Mouse (Mus musculus): ENCODE data around the gene Rbms2. TPM values are rescaled to one million over a fixed set of nuclear protein-coding genes. Genes with fewer than 3 reads are reported as not detected.
"Not testable (repeated sequence)": the region's sequence is repeated elsewhere in the genome, so short reads cannot be mapped to it uniquely, and the experiment has no call there.

The Rbms2 gene
- total RNA-seq, 2 experiments from 2014 or later = 10.7 to 11.6 TPM

DNA sequence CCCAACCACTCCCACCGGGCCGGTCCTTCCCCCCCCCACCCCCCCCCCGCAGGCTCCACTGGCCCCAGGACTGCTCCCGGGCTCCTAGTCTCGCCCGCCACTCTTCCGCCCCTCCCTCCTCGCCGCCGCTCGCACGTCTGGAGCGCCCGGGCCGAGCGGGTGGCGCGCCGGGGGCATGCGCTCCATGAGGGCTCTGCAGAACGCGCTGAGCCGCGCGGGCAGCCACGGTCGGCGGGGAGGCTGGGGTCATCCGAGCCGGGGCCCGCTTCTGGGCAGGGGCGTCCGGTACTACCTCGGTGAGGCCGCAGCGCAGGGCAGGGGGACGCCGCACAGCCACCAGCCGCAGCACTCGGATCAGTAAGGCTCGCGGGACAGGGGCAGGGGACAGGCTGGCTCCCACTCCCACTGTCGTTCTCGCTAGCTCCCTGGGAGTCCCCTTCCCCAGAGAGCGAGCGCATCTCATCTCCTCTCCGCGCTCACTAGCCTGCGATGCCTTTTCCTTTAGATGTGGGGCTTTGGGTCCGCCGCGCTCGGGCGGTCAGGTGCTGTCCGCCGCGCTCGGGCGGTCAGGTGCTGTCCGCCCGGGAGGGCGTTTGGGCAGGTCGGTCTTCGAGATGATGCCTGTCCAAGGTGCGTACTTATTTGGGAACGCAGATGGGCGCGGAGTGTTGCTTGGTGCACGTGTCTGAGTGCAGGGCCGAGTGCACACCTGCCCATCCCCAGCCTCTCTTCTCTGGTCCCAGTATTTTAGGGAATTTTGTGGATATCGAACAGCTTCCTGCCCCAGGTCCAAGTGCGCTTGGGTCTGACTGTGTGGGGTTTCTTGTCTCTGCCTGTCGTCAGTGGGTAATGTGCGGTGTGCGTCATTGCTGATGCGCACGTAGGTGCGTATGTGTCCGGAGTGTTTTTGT is 14.7 kb upstream of the Rbms2 start:
- intact Hi-C loops (cut with DNase I) = loop anchor here (10.0 kb wide), 1 partner anchor 250 kb away; no protein-coding TSS in a partner anchor
- no peak for DNase-seq (ENCODE audit: extremely low spot score in 1 of 2, low spot score in 2 of 2)

DNA sequence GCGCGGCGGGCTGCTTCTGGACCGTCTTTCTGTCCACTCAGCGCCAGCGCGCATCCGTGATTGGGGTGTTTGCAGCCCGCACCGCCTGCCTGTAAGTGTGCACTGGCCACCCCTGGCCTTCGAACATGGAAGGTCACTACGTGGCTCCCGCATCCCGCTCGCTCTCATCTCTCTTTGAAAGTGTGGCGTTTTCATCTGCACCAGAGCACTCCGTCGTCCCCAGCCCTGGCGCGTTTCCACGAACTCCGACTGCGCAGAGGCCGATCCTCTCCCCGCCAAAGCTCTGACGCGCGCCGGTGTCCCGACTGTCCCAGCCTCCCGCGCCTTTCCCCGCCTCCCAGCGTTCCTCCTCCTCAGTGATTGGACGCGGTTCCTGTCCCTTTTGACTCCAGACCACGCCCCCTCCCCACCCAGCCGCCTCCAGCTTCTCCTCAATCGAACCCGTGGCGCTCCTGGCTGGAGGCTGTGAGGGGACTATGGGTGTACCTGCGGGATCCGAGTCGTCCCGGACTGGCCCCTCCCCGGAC is 14.0 kb upstream of the Rbms2 start, which contains the start of gene Gls2:
Gene Gls2 (plus strand): TSS at position 434 of the 527 bp plus-strand sequence.
- DNase-seq (ENCODE audit: extremely low spot score in 1 of 2, low spot score in 2 of 2) = peak; percentile 96 to 99
- intact Hi-C loops (cut with DNase I) = loop anchor here (10.0 kb wide), 1 partner anchor 249 kb away; no protein-coding TSS in a partner anchor

DNA sequence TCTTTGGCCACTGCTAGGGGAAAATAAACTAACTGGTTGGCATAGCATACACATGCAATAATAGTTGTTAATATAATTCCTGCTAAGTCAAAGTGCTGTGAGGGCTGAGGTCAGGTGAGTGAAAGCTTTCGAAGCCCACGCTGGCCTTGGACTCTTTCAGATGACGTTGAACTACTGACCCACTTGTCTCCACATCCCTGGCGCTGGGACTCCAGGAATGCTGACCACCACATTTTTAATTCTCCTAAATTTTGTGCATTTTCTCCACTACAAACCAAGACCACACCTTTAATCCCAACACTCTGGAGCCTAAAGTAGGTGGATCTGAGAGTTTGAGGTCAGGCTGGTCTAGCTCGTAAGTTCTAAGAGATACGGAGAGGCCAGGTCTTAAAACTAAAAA is 13.0 kb upstream of the Rbms2 start:
- intact Hi-C loops (cut with DNase I) = loop anchor here (10.0 kb wide), 1 partner anchor 248 kb away; no protein-coding TSS in a partner anchor
- DNase-seq (ENCODE audit: extremely low spot score in 1 of 2, low spot score in 2 of 2) = no peak

DNA sequence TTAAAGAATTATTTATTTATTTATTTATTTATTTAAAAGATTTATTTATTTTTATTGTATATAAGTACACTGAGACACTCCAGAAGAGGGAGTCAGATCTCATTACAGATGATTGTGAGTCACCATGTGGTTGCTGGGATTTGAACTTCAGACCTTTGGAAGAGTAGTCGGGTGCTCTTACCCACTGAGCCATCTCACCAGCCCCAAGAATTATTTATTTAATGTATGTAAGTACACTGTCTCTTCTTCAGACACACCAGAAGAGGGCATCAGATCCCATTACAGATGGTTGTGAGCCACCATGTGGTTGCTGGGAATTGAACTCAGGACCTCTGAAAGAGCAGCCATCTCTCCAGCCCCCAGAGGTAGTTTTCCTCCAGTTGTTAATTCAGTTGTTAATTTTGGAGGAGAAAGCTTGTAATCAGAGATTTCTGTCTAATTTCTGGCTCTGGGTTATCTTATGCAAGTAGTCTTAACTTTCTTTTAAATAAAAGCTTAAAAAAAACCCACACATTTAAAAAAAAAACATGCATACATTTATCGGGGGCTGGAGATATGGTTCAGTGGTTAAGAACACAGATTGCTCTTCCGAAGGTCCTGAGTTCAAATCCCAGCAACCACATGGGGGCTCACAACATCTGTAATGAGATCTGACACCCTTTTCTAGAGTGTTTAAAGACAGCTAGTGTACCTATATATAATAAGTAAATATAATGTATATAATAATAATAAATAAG is 12.1 kb upstream of the Rbms2 start:
- intact Hi-C loops (cut with DNase I) = loop anchor here (10.0 kb wide), 1 partner anchor 247 kb away; no protein-coding TSS in a partner anchor
- not testable (repeated sequence) for DNase-seq (ENCODE audit: extremely low spot score in 1 of 2, low spot score in 2 of 2)

DNA sequence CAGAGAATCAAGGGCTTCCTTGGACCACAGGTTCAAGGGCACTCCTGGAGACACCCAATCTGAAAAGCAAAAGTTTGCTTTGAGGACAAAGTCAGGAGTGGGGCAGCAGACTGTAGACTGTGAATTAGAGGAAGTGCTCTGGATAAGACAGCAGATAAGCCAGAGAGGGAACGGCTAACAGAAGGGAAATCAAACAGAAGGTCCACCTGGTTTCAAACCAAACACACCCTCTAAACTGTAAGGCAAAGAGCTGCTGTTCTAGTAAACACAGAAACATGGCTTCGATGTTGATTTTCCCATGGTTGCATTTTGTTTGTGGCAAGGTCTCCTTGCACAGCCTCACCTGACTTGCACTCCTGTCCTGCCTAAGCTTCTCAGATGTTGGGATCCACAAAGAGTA is 11.4 kb upstream of the Rbms2 start:
- intact Hi-C loops (cut with DNase I) = loop anchor here (10.0 kb wide), 1 partner anchor 247 kb away; no protein-coding TSS in a partner anchor

DNA sequence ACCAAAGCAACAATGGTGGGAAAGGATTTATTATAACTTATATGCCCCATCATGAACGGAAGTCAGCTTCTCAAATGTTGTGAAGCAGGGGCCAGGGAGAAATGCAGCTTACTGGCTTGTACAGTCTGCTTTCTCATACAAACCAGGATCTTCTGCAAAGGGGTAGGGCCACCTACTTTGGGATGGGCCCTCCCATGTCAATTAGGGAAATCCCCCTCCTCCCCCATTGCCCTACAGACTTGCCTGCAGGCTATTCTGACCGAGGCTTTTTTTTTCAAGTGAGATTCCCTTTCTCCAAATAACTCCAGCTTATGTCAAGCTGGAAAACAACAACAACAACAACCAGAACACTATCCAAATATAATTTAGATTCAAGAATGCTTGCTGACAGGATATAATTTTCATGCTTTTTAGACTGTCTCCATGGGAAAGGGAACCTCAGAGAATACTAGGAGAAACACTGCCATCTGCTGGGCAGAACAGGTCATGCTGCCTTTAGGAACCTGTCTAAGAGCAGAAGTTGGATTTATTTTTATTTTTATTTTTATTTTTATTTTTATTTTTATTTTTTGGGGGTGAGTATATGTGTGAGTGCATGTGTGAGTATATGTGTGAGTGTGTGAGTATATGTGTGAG is 8.3 kb upstream of the Rbms2 start:
- DNase-seq (ENCODE audit: extremely low spot score in 1 of 2, low spot score in 2 of 2) = peak; percentile 68 to 74
- intact Hi-C loops (cut with DNase I) = loop anchor here (2.0 to 10.0 kb wide), 3 partner anchors 46 to 454 kb away; partner anchors contain the start of genes Baz2a and Zbtb39

More for the DNA sequence above, 11.4 kb upstream of the Rbms2 start:
- DNase-seq (ENCODE audit: extremely low spot score in 1 of 2, low spot score in 2 of 2) = no peak

DNA sequence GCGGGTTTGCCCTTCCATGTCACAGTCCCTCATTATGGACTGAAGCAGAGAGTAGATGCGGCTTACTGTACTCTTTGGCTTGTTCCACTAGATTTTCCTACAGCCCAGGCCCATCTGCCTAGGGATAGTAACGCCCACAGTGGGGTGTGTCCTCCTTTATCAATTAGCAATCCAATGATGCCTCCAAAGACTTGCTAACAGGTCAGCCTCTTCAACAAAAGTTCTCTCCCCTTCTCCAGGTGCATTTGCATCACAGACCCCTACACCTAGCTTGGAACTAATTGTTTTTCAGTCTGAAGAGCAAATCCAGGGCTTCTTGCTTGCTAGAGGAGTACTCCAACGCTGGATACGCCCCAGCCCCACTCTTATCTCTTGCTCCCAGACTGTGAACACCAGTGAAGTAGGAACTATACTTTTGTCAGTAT is 7.1 kb upstream of the Rbms2 start:
- DNase-seq (ENCODE audit: extremely low spot score in 1 of 2, low spot score in 2 of 2) = no peak
- intact Hi-C loops (cut with DNase I) = loop anchor here (5.0 to 10.0 kb wide), 2 partner anchors 95 to 452 kb away; partner anchors contain the start of genes Baz2a and Zbtb39

DNA sequence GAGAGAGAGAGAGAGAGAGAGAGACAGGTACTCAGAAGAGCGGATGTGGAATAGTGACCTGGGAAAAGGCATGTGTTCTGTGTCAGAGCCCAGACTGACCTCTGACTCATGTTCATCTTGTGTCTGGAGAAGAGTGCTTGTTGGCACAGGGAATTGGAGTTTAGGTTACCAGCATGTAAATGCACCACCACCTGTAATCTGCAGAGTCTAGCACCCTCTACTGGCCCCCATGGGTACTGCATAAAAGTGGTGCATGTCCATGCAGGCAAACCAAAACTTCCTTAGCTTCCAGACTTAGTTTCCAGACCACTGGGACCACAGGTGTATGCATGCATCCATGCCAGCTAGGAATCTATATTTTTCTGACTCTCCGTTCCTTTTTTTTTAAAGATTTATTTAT is 5.9 kb upstream of the Rbms2 start:
- intact Hi-C loops (cut with DNase I) = loop anchor here (5.0 to 10.0 kb wide), 2 partner anchors 94 to 451 kb away; partner anchors contain the start of genes Baz2a and Zbtb39
- peak; percentile 26 to 74 for DNase-seq (ENCODE audit: extremely low spot score in 1 of 2, low spot score in 2 of 2)

DNA sequence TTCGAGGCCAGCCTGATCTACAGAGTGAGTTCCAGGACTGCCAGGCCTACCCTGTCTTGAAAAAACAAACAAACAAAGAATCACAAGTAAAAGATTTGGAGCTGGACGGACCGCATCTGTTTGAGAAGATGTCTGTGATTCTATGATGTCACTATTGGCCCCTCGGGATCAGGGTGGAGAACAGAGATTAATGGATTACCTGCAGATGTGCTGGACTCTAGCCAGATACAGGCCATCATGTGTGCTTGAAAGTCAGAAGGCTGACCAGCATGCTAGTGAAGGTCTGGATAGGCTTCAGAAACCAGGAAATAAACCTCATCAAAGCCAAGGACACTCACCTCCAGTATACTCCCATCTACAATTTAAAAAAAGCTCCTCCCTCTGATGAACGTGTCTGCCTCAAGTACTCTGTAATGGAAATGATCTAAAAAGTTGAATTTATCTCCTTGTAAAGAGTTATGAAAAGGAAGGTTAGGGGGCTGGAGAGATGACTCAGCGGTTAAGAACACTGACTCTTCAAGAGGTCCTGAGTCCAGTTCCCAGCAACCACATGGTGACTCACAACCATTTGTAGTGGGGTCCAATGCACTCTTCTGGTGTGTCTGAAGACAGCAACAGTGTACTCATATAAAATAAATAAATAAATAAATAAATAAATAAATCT is 5.3 kb upstream of the Rbms2 start:
- intact Hi-C loops (cut with DNase I) = loop anchor here (5.0 to 10.0 kb wide), 2 partner anchors 93 to 451 kb away; partner anchors contain the start of genes Baz2a and Zbtb39
- DNase-seq (ENCODE audit: extremely low spot score in 1 of 2, low spot score in 2 of 2) = no peak

DNA sequence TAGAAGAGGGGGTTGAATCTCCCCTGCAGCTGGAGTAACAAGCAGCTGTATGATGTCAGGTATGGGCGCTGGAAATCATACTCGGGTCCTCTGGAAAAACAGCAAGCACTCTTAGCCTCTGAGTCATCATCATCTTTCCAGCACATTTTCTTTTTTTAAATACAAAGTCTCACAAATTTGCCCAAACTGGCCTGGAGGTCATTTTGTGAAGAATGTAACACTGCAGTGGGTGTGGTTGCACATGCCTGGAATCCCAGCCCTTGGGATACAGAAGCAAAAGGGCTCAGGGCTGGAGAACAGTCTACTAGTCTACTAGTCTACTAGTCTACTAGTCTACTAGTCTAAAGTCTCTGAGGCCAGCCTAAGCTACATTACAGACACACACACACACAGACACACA is 4.2 kb upstream of the Rbms2 start:
- DNase-seq (ENCODE audit: extremely low spot score in 1 of 2, low spot score in 2 of 2) = no peak
- intact Hi-C loops (cut with DNase I) = loop anchor here (10.0 kb wide), 1 partner anchor 449 kb away; the partner anchor contains the start of gene Zbtb39

DNA sequence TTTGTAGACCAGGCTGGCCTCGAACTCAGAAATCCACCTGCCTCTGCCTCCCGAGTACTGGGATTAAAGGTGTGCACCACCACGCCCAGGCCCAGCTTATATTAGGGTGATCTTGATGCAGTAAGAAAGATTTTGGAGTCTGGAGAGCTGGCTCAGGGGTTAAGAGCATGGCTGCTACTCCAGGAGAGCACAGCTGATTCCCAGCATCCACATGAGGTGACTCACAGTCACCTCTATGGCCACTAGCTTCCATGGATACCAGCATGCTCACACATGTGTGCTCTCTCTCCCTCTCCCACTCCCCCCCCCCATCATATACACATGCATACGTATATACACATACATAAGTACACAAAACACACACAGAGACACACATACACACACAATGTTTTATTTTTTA is 2.8 kb downstream of the Rbms2 start:
- no peak for DNase-seq (ENCODE audit: extremely low spot score in 1 of 2, low spot score in 2 of 2)
- intact Hi-C loops (cut with DNase I) = no loop called here

DNA sequence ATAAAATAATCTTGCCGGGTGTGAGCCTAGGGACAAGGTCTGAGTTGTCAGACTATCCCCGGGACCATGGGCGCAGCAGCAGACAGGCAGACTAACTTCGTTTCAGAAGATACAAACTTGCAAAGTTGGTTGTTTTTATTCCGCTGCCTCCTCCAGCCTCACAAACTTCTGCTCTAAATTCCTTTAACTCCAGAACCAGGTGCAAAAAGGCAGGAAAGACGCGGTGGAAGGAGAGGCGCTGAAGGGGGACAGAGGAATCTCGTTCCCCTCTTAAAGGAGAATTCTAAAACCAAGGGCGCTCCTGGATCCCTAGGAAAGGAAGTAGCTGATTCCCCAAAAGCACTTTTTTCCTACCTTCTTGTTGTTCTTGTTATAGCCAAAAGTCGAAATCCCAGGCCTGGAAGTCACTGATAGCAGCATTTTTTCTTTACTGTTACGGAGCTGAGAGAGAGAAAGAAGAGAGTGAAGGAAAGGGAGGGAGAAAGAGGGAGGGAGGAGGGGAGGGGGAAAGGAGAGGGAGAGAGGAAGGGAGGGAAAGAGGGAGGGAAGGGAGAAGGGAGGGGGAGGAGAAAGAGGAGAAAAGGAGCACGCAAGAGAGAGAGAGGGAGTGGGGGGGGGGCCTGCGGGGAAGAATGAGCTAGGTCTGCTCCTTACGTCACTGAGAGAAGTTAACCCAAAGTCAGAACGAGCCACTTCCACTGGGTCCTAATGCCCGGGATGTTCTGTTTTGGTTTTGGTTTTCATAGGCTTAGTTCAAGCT is 3.9 kb downstream of the Rbms2 start:
- intact Hi-C loops (cut with DNase I) = no loop called here
- DNase-seq (ENCODE audit: extremely low spot score in 1 of 2, low spot score in 2 of 2) = peak; percentile 25 to 62

DNA sequence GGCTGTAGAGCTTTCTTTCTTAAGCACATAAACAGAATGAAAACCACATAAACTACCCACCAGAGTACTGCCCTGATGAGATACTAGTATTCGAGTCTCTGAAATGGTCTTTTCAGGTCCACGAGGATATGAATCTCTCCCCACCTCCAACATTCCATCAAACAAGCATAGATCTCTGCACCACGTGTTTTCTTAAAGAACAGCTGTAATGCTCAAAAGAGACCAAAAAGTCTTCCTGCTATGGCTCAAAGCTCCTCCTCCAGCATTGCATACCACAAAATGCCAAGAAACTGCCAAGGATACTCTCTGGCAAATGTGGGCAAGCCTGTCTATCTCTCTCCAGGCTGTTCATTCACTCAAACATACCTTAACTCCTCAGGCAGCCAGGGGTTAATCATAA is 4.8 kb downstream of the Rbms2 start:
- DNase-seq (ENCODE audit: extremely low spot score in 1 of 2, low spot score in 2 of 2) = no peak
- intact Hi-C loops (cut with DNase I) = no loop called here

DNA sequence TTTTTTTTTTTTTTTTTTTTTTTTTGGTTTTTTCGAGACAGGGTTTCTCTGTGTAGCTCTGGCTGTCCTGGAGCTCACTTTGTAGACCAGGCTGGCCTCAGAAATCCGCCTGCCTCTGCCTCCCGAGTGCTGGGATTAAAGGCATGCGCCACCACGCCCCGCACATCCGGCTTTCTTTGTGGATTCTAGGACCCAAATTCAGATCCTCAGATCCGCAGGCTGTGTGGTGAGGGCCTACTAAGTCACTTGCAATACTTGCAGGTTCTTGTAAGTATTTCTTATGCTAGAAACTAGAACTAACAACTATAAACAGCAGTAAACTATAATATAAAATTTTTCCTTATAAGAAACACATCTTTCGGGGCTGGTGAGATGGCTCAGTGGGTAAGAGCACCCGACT is 8.7 kb downstream of the Rbms2 start:
- intact Hi-C loops (cut with DNase I); DNase-seq (ENCODE audit: extremely low spot score in 1 of 2, low spot score in 2 of 2): not testable (repeated sequence)

DNA sequence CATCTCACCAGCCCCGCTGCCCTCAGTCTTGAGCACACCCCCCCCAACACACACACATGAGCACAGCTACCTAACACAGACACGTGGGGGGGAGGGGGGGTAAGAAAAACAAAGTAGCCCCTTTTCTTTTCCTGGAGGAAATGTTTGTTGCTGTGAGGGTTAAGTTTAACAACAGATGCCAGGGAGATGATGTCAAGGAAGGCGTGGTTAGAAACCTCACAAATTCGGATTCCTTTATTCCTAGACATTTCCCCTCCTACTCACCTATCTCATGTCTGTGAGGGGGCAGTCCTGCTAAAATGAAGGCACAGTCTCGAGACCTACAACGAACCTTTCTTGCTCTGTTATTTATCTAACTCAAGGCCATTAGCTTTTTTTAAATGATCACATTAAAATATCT is 13.0 kb downstream of the Rbms2 start:
- intact Hi-C loops (cut with DNase I) = no loop called here
- no peak for DNase-seq (ENCODE audit: extremely low spot score in 1 of 2, low spot score in 2 of 2)

DNA sequence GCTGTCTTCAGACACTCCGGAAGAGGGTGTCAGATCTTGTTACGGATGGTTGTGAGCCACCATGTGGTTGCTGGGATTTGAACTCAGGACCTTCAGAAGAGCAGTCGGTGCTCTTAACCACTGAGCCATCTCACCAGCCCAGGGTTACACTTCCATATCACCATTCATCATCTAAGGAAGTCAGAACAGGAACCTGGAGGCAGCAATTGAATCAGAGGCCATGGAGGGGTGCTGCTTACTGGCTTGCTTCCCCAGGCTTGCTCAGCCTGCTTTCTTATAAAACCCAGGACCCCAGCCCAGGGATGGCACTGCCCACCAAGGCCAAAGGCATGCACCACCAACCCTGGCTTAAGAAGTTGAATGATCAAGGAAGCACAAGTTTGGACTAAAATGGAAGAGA is 14.4 kb downstream of the Rbms2 start:
- intact Hi-C loops (cut with DNase I); DNase-seq (ENCODE audit: extremely low spot score in 1 of 2, low spot score in 2 of 2): not testable (repeated sequence)

DNA sequence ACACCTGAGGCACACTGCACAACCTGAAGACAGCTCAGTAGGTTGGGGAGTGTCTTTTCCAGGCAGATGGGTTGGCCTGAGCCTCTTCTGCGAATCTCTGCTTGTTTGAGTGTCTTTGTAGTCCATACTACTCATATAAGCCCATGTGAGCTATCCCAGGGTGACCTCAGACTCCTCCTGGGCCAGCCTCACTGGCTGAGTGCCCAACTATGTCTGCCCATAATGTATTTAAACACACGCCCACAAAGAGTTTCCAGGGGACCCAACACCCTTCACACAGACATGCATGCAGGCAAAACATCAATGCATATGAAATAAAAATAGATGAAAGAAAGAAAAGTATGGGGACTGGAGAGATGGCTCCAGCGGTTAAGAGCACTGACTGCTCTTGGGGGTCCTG is 26.1 kb downstream of the Rbms2 start:
- intact Hi-C loops (cut with DNase I) = no loop called here
- DNase-seq (ENCODE audit: extremely low spot score in 1 of 2, low spot score in 2 of 2) = no peak

Data from left cerebral cortex, postnatal 10 days (tissue).